Mouse (Mus musculus) heart, postnatal 14 days (tissue): Measurements from ENCODE around the gene Abcg8. TPM values are rescaled to one million over a fixed set of nuclear protein-coding genes. Genes with fewer than 3 reads are reported as not detected.

ENCODE experiments used
- total RNA-seq, 2 experiments: library from RNA; stranded (reverse); gene quantifications; 2 replicates each; pipeline ENCODE4 v1.2.3; 2021

Abcg8 gene
- total RNA-seq, 2 experiments from 2014 or later = not detected

Other genes starting within 250 kb of the Abcg8 start
- gene Thada, start 210.1 kb upstream of the Abcg8 start, total RNA-seq = 10 to 100 TPM in 1 of 2 experiments, 1 to 10 TPM in 1; 9.1 to 10.1 TPM
- 1 to 10 TPM; 4.9 to 6.3 TPM for gene Plekhh2, start 164.4 kb upstream of the Abcg8 start, total RNA-seq
- gene Dync2li1, start 49.8 kb upstream of the Abcg8 start, total RNA-seq = 1 to 10 TPM; 2.8 to 4.7 TPM
- not detected for gene Abcg5, start 6.7 kb downstream of the Abcg8 start, total RNA-seq
- gene Lrpprc, start 114.5 kb downstream of the Abcg8 start, total RNA-seq = 100 to 1,000 TPM; 150 to 152 TPM